Mouse (Mus musculus) urinary bladder, postnatal 10 days (tissue): ENCODE measurements around the gene Atad3a.
"Not testable (repeated sequence)": the region's sequence is repeated elsewhere in the genome, so short reads cannot be mapped to it uniquely, and the experiment has no call there.

Source experiments
- DNase-seq: peaks from one replicate; pipeline ENCODE4 v3.0.0; 2022; ENCODE audit warnings: low spot score

The Atad3a gene

GRCm38 (mm10) chr4:155774971-155775740 lies 14.3 kb upstream of the Atad3a start:
- DNase-seq: no peak

DNA sequence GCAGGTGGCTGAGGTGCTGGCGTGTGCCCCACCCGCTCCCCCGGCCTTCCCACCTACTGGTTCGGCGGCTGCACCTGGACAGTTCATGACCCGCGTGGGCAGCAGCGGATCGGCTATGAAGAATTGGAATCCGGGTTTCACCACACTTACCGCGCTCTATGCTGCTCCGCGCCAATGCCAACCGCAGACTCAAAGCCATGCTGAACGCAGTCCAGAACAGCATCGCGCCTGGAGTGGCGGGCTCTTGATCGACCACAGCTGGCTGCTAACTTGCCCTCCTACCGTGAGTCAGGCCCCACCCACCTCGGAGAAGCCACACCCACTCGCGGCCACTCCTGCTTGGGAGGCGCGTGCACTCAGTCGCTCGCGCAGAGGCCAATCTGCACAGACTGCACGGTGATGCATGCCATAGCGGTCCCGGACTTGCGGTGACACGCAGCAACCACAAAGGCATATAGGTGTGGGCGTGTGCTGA lies 13.4 kb upstream of the Atad3a start, which contains the start of gene Vwa1:
TSS of gene Vwa1 (minus strand) at position 419 of the 475 bp plus-strand sequence.
- peak; percentile 75 for DNase-seq

- DNase-seq: no peak
Measured at GRCm38 (mm10) chr4:155773335-155774078, 12.6 kb upstream of the Atad3a start.

DNA sequence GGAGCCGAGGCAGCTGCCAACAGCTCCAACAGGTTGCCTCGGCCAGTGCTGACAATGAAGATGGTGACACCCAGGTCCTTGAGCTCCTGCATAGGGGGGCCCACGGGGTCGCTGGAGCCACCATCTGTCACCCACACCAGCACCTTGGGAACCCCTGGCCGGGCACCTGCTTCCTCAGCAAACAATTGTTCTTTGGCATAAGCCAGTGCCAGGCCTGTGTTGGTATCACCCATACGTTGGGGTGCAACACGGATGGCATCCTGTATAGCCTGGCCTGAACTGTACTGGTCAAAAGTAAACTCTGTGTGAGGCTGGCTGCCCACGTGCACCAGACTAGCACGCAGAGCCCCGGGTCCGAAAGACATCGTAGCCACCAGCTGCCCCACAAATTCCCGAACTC lies 11.9 kb upstream of the Atad3a start:
- DNase-seq: no peak

DNA sequence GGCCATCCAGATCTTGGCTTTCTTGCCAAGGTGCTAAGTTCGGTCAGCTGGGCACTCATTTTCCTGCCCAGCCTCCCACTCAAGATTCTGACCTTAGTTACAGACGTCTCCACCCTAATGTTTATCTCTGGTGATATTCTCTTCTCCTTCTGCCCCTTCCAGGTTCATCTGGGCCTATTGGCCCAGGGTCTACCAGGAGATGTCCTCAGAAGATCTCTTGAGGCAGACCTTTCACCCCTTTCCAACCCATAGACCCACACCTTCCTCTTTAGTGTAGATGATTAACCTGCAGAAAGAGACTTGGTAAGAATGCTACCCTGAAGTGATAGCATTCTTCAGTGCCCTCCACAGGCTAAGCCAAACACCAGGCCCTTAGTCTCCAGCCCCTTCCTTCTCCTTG lies 10.8 kb upstream of the Atad3a start:
- DNase-seq: no peak

- DNase-seq: no peak
Measured at GRCm38 (mm10) chr4:155770626-155771025, 9.7 kb upstream of the Atad3a start.

- DNase-seq: peak; percentile 75
Measured at GRCm38 (mm10) chr4:155769880-155770512, 9.1 kb upstream of the Atad3a start.

GRCm38 (mm10) chr4:155769496-155769879 lies 8.6 kb upstream of the Atad3a start:
- no peak for DNase-seq

DNA sequence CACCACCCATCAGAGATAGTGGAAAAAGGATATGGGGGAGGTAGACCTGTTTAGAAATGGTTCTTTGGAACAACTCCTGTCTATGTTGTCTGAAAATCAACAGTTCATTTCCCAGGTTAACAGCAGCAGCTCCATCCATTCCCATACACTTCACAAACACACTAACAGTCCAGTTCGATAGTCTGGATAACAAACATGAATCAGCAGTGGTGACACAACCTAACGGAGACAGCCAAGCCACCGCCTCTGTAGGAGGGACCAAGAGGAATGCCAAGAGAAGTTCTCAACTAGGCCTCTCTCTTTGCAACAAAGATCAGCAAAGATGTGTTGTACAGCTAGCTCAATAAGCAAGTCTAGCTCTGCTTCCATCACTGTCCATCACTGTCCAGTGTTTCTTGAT lies 1.5 kb upstream of the Atad3a start:
- DNase-seq: no peak

DNA sequence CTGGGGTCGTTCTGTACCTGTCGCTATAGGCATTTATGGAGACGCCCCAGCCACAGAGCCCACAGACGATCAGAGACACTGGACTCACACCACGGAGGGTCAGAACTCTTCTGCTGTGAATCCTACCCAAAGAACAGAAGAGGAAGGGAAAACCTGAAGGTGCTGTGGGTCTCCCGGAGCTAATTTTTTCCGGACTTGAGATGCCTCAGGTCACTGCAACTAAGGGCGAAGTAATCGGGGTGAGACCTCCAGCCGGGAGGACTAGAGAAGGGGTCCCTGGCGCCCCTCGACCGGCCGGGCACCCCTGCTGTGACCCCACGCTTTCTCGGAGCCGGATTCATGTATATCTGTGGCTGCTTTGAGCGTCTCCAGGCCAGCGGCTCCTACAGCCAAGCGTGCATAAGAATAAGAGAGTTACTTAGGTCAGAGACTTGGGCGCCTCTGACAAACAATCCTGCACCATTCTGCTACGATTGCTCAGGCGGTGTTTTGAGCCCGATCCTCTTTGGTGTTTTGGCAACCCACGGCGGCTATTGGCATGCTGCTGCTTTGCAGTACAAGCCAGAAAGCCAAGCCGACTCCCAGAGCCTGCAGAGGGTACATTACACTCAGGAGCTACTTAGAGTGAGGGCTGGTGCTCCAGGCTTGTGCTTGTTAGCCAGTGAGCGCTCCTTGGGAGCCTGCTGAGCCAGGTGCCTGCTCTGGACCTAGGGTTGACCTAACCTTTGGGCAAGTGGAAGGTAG lies 635 bp upstream of the Atad3a start:
- DNase-seq: no peak

DNA sequence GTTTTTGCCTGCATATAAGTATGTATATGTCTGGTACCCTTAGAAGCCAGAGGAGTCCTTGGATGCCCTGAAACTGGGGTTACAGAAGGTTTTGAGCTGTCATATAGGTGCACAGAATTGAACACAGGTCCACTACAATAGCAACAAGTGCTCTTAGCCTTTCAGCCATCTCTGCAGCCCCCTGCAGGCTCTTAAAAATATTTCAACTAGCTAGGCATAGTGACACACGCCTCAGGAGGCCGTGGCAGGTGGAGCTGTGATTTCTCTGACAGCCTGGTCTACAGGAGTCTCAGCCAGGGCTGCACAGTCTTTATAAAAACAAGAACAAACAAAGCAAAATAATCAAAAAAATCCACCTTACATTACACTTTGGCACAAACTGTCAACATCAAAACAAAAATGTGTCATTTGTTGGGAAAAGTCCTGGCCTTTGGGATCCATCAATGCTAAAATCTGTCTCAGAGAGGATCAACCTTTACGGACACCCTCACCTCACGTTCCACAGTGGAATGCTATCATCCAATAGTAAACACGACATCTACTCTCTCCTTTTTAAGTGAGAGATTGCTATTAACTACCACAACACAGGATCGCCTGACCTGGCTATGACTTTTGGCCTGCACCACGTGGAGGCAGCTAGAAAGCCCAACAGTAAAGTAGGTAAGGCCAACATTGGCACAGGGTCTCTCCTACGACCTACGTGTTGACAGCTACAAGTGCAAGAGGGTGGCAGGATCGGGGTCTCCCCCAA lies 856 bp downstream of the Atad3a start:
- no peak for DNase-seq

GRCm38 (mm10) chr4:155757011-155757410 lies 3.9 kb downstream of the Atad3a start:
- DNase-seq: no peak

DNA sequence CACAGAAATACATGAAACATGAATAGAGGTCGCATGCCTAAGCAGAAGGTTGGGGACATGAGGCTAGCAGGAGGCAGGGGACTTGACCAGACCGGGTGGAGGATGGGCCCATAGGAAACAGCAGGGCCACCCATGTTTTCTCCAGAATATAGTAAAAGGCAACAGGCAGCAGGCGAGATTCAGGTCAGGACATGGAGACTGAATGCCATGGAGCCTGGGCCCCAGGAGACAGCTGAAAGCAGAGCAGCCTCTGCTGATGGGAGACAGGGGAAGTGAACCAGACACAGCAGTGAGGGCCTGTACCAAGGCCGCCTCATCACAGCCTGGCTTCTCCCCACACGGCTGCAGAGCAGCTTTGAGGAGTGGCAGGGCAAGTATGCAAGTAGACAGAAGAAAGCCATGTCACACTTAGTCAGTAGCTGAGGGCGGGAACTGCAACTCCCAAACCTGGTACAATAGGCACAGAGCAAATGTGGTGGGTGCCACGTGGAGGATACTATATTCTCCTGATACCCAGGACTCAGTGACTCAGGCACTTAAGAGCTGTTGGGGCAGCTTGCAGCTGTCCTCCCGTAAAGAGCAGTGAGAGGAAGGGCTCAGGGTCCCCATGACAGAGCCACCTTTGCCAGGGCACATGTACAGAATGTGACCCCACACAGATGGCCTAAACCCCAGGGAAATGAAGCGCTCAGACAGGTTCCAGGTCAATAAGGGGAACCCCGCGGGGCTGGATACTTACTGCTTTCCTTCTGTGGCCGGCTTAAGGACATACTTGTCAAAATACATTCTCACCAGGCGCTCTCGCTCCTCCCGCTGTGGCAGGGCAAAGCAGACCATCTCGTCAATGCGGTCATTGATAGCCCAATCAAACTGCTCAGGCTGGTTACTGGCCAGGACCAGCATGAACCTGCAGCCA lies 14.1 kb downstream of the Atad3a start:
- no peak for DNase-seq

- no peak for DNase-seq
Measured at GRCm38 (mm10) chr4:155746036-155746548, 14.8 kb downstream of the Atad3a start.

DNA sequence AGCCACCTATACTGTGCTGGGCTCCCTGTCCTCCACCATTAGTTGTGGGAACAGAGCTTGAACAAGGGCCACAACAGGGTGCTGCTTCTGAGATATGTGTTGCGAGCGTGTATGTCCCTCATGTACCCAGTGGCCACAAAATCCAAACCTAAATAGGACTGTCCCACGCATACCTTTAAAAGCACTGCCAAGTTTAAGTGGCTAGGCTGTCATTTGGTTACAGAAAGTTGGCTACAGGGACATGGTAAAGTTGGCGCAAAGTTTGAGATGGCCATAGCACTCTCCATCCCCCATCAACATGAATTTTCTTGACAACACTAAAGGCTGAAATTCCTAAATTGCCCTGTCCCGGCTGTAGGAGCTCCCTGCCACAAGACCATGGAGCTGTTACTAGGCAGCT lies 15.8 kb downstream of the Atad3a start:
- no peak for DNase-seq

- no peak for DNase-seq
Measured at GRCm38 (mm10) chr4:155744474-155744873, 16.4 kb downstream of the Atad3a start.

- DNase-seq: no peak
Measured at GRCm38 (mm10) chr4:155742684-155743083, 18.2 kb downstream of the Atad3a start.

DNA sequence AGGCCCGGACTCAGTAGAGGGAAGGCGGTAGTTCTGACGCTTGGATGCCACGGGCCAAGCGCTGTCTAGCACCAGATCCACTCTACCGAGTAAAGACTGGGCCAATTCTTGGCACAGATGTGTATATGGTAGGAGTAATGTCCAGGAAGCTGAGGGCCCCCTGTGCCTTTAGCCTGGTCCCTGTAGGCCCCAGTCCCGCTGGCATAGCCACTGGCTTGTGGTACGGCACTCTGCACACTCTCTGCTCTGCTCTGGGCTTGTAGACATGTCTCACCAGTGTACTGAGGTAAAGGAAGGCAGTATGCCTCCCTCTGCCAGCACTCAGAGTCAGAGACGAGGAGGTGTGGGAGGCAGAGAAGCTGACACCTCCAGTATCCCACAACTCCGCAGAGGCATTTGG lies 20.2 kb downstream of the Atad3a start:
- DNase-seq: not testable (repeated sequence)

GRCm38 (mm10) chr4:155739741-155740636 lies 20.9 kb downstream of the Atad3a start:
- no peak for DNase-seq
